Mouse (Mus musculus) kidney, adult 2 months (tissue): Measurements from ENCODE around the gene Shpk. TPM values are rescaled to one million over a fixed set of nuclear protein-coding genes. Genes with fewer than 3 reads are reported as not detected.
A peak's percentile ranks its signal among the peaks of the same experiment; 100 is the strongest.

Experiments
- DNase-seq: peaks from one replicate; pipeline ENCODE4 v3.0.0; 2021
- H3K27ac ChIP-seq: fragments of 200-500 bp; 2 replicates; pipeline ENCODE4 v1.5.1; 2012; ENCODE audit warnings: low read depth, low read length, control low read depth, inconsistent platforms; ENCODE audit not compliant: insufficient read depth
- H3K27me3 ChIP-seq: fragments of 200-500 bp; replicated peaks from 2 replicates; pipeline ENCODE4 v1.6.1; 2012; ENCODE audit warnings: mild to moderate bottlenecking, moderate library complexity, low read length, inconsistent platforms; ENCODE audit not compliant: control insufficient read depth, insufficient read depth
- H3K36me3 ChIP-seq: fragments of 200-500 bp; 2 replicates; pipeline ENCODE4 v1.6.1; 2012; ENCODE audit warnings: mild to moderate bottlenecking, moderate library complexity, low read length, inconsistent platforms; ENCODE audit not compliant: control insufficient read depth, insufficient read depth
- H3K4me1 ChIP-seq: fragments of 200-500 bp; 2 replicates; pipeline ENCODE4 v1.6.1; 2011; ENCODE audit warnings: low read length; ENCODE audit not compliant: control insufficient read depth, insufficient read depth
- H3K4me3 ChIP-seq: fragments of 200-500 bp; 2 replicates; pipeline ENCODE4 v1.5.1; 2011; ENCODE audit warnings: mild to moderate bottlenecking, low read depth, low read length, control low read depth; ENCODE audit not compliant: insufficient read depth
- CTCF ChIP-seq: fragments of 200-500 bp; conservative IDR thresholded peaks from 2 replicates; pipeline ENCODE4 v1.5.1; 2011; ENCODE audit warnings: low read depth, mild to moderate bottlenecking, control low read depth, low read length, moderate library complexity, mixed read lengths; ENCODE audit not compliant: insufficient read depth, insufficient read length
- POLR2A ChIP-seq: fragments of 200-500 bp; IDR thresholded peaks from one replicate; pipeline ENCODE4 v1.6.1; 2011; ENCODE audit warnings: low read depth, low read length, control low read depth
- WGBS: fragments of 180-500 bp; shearing (Covaris S2); methylation state at CpG from one replicate; pipeline ENCODE4 v1.1.7; 2018; 5-methylcytosine and 5-hydroxymethylcytosine counted together
- polyA plus RNA-seq: library from polyadenylated mRNA; depleted of rRNA; stranded (reverse); fragments of >200 nt; gene quantifications from 2 replicates; pipeline ENCODE4 v1.2.3, GENCODE M21; 2012

Shpk gene
- polyA plus RNA-seq, 1 experiment: 17.7 TPM

DNA sequence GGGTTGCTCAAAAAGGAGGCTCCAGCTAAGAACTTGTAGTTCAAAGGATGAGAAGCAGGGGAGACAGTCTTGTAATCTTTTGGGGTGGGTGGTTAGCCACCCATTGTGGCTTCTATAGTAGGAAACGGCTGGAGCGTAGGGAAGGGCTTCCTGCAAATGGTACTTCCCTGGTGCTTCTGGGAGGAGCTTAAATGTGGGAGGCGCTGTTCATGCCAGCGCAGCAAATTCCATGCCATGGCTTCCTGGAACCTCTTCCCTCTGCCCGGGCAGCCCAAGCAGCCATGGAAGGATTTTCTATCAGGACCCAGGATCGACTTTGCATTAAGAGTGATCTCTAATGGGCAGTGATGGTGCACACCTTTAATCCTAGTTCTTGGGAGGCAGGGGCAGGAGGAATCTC is 30.7 kb upstream of the Shpk start:
- Histone ChIP-seq H3K36me3 (no peaks in the 10 kb centered on the region), H3K27ac (no peak overlapping the region), H3K4me1 (peaks cover 16% of the 10 kb centered on the region), H3K27me3 (no peaks in the 10 kb centered on the region), H3K4me3 (no peak overlapping the region)
- 53% methylated on average over 6 of the region's 6 CpGs for whole genome bisulfite sequencing
- peak; percentile 65 for DNase-seq
- TF ChIP-seq CTCF (no peak), POLR2A (no peak)

GRCm38 (mm10) chr11:73169231-73169630 is 30.0 kb upstream of the Shpk start:
- TF ChIP-seq POLR2A (no peak), CTCF (peak; percentile 72)
- Histone ChIP-seq H3K36me3 (no peaks in the 10 kb centered on the region), H3K27ac (no peak overlapping the region), H3K4me1 (peaks cover 16% of the 10 kb centered on the region), H3K27me3 (no peaks in the 10 kb centered on the region), H3K4me3 (no peak overlapping the region)
- 72% methylated on average over 4 of the region's 4 CpGs for WGBS
- DNase-seq: peak; percentile 77

- TF ChIP-seq CTCF (no peak), POLR2A (no peak)
- Histone ChIP-seq H3K4me1 (peaks cover 20% of the 10 kb centered on the region), H3K27me3 (no peaks in the 10 kb centered on the region), H3K4me3 (no peak overlapping the region), H3K27ac (peak overlapping the region; percentile 73), H3K36me3 (no peaks in the 10 kb centered on the region)
- WGBS: 15% methylated on average over 5 of the region's 5 CpGs
- peak; percentile 96 for DNase-seq
Measured at GRCm38 (mm10) chr11:73172186-73172585, 27.1 kb upstream of the Shpk start.

- TF ChIP-seq POLR2A (no peak), CTCF (no peak)
- 16% methylated on average over 8 of the region's 8 CpGs for WGBS
- peak overlapping the region; percentile 98 for H3K27ac ChIP-seq
- H3K36me3 ChIP-seq: no peaks in the 10 kb centered on the region
- H3K4me1 ChIP-seq: peaks cover 30% of the 10 kb centered on the region
- peak; percentile 96 for DNase-seq
- H3K4me3 ChIP-seq: peak overlapping the region; percentile 100; the same call in 1 of the 2 replicates
- H3K27me3 ChIP-seq: no peaks in the 10 kb centered on the region
Measured at GRCm38 (mm10) chr11:73175612-73176011, 23.6 kb upstream of the Shpk start.

DNA sequence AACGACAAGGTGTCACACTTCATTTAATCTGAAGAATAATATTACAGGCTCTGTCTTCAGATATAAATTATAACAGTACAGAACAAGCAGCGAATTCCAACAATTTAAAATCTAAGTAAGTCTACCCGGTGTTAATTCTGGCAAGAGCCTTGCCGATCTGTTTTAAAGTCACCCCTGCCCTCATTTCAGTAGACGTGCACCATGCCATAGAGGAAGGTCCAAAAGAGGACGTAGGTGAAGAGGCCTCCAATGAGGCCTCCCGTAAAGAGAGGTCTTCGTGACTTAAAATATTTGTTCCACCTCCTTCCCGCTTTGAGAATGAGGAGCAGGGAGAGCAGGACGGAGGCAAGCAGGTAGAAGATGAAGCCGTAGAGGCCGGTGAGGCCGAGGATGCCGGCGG is 23.1 kb upstream of the Shpk start:
- no peaks in the 10 kb centered on the region for H3K36me3 ChIP-seq
- peaks cover 30% of the 10 kb centered on the region for H3K4me1 ChIP-seq
- DNase-seq: no peak
- H3K27me3 ChIP-seq: no peaks in the 10 kb centered on the region
- peak overlapping the region; percentile 100 for H3K4me3 ChIP-seq
- TF ChIP-seq CTCF (no peak), POLR2A (no peak)
- peak overlapping the region; percentile 98 for H3K27ac ChIP-seq
- WGBS: 2% methylated on average over 15 of the region's 15 CpGs

DNA sequence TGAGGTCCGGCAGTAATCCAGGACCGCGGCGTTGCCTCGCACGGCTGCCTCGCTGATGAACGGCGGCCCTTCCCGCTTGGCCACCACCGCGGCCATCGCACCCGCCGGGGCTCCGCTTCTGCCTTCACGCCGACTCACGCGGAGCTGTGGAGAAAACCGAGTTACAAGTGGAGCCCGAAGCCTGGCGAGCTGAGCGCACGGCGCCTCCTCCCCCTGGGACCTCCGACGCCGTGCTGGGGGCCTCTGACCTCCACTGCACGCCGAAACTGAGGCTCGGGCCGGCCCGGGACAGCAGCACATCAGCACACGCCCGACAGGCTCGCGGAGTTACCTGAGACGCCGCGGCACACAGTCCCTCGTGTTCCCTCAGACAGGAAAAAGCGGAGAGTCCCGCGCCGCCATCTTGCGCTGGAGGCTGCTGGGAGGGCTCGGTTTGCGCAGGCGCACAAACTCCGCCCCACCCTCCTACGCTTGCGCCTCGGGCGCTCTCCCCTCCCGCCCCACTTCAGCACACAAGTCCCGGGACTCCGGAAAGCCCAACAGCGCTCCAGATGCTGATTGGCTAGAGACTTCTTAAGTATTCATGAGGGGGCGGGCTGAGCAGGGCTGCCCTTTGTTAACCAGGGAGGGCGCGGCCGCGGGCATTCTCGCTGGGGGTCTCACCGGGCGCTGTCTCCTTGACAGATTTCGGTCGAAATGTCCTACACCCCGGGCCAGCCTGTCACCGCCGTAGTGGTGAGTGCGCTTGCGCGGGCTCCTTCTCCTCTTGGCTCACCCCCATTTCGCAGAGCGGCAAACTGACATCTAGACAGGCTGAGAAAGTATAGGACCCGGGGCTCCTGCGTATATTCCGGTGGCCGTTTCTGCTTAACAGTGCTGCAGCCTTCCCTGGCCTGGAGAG is 22.4 kb upstream of the Shpk start, which contains the start of the genes Emc6 and Tax1bp3:
Emc6 (minus strand) TSS at position 430 of the 901 bp plus-strand sequence.
Tax1bp3 (plus strand) TSS at position 476 of the 901 bp plus-strand sequence.
- peak within 1 kb of the TSS; percentile 99 for H3K27ac ChIP-seq
- DNase-seq: peak; percentile 98
- TF ChIP-seq POLR2A: peak; percentile 71
- no peak for TF ChIP-seq CTCF
- H3K27me3 ChIP-seq: no peaks in the 10 kb centered on the region
- H3K36me3 ChIP-seq: no peaks in the 10 kb centered on the region
- peak within 1 kb of the TSS; percentile 100 for H3K4me3 ChIP-seq
- WGBS: under 1% methylated on average over 81 of the region's 81 CpGs
- peaks cover 23% of the 10 kb centered on the region for H3K4me1 ChIP-seq

DNA sequence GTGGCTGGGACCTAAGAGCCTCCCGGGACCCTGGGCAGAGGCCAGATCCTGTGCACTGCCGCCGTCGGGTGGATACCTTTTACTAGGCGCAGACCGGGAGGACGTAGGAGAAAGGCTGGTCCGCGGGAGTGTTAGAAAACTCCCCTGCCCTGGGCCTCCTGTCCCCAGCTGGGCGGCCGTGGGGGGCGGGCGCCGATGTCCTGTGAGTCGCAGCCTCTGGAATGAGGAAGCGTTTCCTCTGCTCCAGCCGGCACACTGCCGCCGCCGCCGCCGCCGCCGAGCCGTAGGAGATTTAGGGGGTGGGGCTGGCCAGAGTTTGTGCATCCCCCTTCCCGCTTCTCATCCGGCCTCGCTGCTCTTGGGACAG is 21.8 kb upstream of the Shpk start:
- DNase-seq: peak; percentile 86
- Histone ChIP-seq H3K36me3 (no peaks in the 10 kb centered on the region), H3K4me3 (peak overlapping the region; percentile 96), H3K27ac (peak overlapping the region; percentile 99), H3K27me3 (no peaks in the 10 kb centered on the region), H3K4me1 (peaks cover 18% of the 10 kb centered on the region; the same call in 1 of the 2 replicates)
- WGBS: under 1% methylated on average over 28 of the region's 28 CpGs
- no peak for TF ChIP-seq POLR2A
- TF ChIP-seq CTCF: no peak
